Mouse (Mus musculus): ENCODE results near the gene Cntnap1. TPM values are rescaled to one million over a fixed set of nuclear protein-coding genes. Genes with fewer than 3 reads are reported as not detected.

Cntnap1 gene
- polyA plus RNA-seq, 1 experiment, result 1.5 TPM

DNA sequence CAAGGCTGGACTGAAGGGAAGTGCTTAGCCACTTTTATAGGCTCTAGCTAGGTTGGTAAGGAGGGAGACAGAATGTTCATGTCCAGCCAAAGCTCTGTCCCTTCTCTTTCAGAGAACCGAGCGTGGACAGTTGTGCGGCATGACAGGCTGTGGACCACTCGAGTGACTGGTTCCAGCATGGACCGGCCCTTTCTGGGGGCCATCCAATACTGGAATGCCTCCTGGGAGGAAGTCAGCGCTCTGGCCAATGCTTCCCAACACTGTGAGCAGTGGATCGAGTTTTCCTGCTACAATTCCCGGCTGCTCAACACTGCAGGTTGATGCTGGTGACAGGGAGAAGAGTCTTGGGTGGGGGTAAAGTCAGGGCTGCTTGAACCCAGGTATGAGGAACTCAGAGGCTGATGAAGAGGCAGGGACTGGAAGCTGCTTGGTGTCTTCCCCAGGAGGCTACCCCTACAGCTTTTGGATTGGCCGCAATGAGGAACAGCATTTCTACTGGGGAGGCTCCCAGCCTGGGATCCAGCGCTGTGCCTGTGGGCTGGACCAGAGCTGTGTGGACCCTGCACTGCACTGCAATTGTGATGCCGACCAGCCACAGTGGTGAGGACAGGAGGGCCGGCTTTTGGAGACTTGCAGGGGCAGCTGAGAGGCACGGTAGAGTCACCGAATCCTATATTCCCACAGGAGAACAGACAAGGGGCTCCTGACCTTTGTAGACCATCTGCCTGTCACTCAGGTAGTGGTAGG is 12.6 kb downstream of the Cntnap1 start:
- Histone ChIP-seq H3K27ac (ENCODE audit: control insufficient read depth, insufficient read depth, low read depth, low read length, poor library complexity) (no peak overlapping the region), H3K4me1 (ENCODE audit: control insufficient read depth, insufficient read depth, low read length) (no peaks in the 10 kb centered on the region; the same call in 1 of the 2 replicates), H3K4me3 (replicated peaks; ENCODE audit: control insufficient read depth, low read depth, low read length) (no peak overlapping the region)
- TF ChIP-seq CTCF (IDR thresholded peaks at IDR 0.05; ENCODE audit: control insufficient read depth, insufficient read depth, low read length) (no peak), POLR2A (IDR thresholded peaks at IDR 0.05; ENCODE audit: borderline replicate concordance, control insufficient read depth, low read depth, low read length) (no peak)
- 79% methylated on average over 14 of the region's 14 CpGs for WGBS

GRCm38 (mm10) chr11:101184984-101185383 is 14.7 kb downstream of the Cntnap1 start:
- 87% methylated on average over 12 of the region's 12 CpGs for WGBS
- no peak for TF ChIP-seq CTCF (IDR thresholded peaks at IDR 0.05; ENCODE audit: control insufficient read depth, insufficient read depth, low read length)
- no peak for TF ChIP-seq POLR2A (IDR thresholded peaks at IDR 0.05; ENCODE audit: borderline replicate concordance, control insufficient read depth, low read depth, low read length)
- Histone ChIP-seq H3K27ac (ENCODE audit: control insufficient read depth, insufficient read depth, low read depth, low read length, poor library complexity) (no peak overlapping the region), H3K4me1 (ENCODE audit: control insufficient read depth, insufficient read depth, low read length) (no peaks in the 10 kb centered on the region; the same call in 1 of the 2 replicates), H3K4me3 (replicated peaks; ENCODE audit: control insufficient read depth, low read depth, low read length) (no peak overlapping the region)

DNA sequence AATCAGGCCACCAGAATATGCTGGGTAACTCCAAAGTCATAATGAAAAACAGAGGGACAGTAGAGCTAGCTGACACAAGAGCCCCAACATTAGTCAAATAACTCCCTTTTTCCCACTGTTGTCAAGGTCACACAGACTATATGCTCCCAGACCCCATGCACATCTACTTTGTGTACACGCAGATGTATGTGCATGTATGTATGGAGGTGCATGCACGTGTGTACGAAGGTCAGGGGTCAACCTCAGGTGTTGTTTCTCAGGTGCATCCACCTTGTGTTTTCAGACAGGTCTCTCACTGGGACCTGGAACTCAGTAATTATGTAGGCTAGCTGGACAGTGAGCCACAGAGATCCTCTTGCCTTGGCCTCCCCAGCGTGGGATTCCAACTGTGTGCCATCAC is 15.1 kb downstream of the Cntnap1 start:
- H3K4me1 ChIP-seq (ENCODE audit: control insufficient read depth, insufficient read depth, low read length), result no peaks in the 10 kb centered on the region; the same call in 1 of the 2 replicates
- 85% methylated on average over 4 of the region's 4 CpGs for WGBS

GRCm38 (mm10) chr11:101186526-101187247 is 16.4 kb downstream of the Cntnap1 start:
- Histone ChIP-seq H3K27ac (ENCODE audit: control insufficient read depth, insufficient read depth, low read depth, low read length, poor library complexity) (no peak overlapping the region), H3K4me1 (ENCODE audit: control insufficient read depth, insufficient read depth, low read length) (no peaks in the 10 kb centered on the region; the same call in 1 of the 2 replicates), H3K4me3 (replicated peaks; ENCODE audit: control insufficient read depth, low read depth, low read length) (no peak overlapping the region)
- TF ChIP-seq CTCF (IDR thresholded peaks at IDR 0.05; ENCODE audit: control insufficient read depth, insufficient read depth, low read length), result no peak
- no peak for TF ChIP-seq POLR2A (IDR thresholded peaks at IDR 0.05; ENCODE audit: borderline replicate concordance, control insufficient read depth, low read depth, low read length)
- 90% methylated on average over 27 of the region's 27 CpGs for WGBS

More for the DNA sequence above, 15.1 kb downstream of the Cntnap1 start:
- TF ChIP-seq POLR2A (IDR thresholded peaks at IDR 0.05; ENCODE audit: borderline replicate concordance, control insufficient read depth, low read depth, low read length) (no peak), CTCF (IDR thresholded peaks at IDR 0.05; ENCODE audit: control insufficient read depth, insufficient read depth, low read length) (no peak)
- H3K4me3 ChIP-seq (replicated peaks; ENCODE audit: control insufficient read depth, low read depth, low read length), result no peak overlapping the region
- H3K27ac ChIP-seq (ENCODE audit: control insufficient read depth, insufficient read depth, low read depth, low read length, poor library complexity), result no peak overlapping the region

DNA sequence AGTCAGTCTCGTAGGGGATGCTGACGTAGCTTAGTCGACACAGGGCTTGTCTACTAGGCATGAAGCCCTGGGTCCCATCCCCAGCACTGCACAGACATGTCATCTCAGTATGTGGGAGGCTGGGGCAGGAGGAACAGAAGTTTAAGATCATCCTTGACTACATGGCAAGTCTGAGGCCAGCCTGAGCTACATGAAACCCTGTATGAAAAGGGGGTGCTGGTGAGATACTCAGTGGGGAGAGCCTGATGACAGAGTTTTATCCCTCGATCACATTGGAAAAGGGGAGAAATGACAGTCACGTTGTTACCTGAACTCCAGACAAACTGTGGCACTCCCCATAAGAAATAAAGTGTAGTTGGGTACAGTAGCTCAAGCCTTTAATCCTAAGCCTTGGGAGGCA is 17.2 kb downstream of the Cntnap1 start:
- TF ChIP-seq POLR2A (IDR thresholded peaks at IDR 0.05; ENCODE audit: borderline replicate concordance, control insufficient read depth, low read depth, low read length) (no peak), CTCF (IDR thresholded peaks at IDR 0.05; ENCODE audit: control insufficient read depth, insufficient read depth, low read length) (no peak)
- H3K27ac ChIP-seq (ENCODE audit: control insufficient read depth, insufficient read depth, low read depth, low read length, poor library complexity), result no peak overlapping the region
- no peaks in the 10 kb centered on the region; the same call in 1 of the 2 replicates for H3K4me1 ChIP-seq (ENCODE audit: control insufficient read depth, insufficient read depth, low read length)
- WGBS, result 88% methylated on average over 5 of the region's 5 CpGs
- no peak overlapping the region for H3K4me3 ChIP-seq (replicated peaks; ENCODE audit: control insufficient read depth, low read depth, low read length)

DNA sequence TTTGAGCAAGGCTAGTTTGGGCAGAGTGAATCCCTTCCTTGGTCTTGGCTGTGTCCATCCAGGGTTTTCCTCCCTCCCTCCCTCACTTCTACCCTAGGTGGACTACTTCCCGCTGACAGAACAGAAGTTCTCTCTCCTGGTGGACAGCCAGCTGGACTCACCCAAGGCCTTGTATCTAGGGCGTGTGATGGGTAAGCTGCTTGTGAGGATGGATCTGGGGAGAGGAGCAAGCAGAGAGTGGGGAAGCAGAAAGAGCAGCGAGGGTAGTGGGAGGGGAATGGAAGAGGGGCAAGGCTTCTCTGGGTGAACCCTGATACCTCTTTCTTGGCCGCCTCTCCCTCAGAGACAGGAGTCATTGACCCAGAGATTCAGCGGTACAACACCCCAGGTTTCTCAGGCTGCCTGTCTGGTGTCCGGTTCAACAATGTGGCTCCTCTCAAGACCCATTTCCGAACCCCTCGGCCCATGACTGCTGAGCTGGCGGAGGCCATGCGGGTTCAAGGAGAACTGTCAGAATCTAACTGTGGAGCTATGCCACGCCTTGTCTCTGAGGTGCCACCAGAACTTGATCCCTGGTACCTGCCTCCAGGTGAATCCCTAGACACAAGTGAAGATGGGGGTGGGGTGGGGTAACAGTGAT is 18.0 kb downstream of the Cntnap1 start:
- no peak overlapping the region for H3K4me3 ChIP-seq (replicated peaks; ENCODE audit: control insufficient read depth, low read depth, low read length)
- TF ChIP-seq POLR2A (IDR thresholded peaks at IDR 0.05; ENCODE audit: borderline replicate concordance, control insufficient read depth, low read depth, low read length) (no peak), CTCF (IDR thresholded peaks at IDR 0.05; ENCODE audit: control insufficient read depth, insufficient read depth, low read length) (no peak)
- no peaks in the 10 kb centered on the region; the same call in 1 of the 2 replicates for H3K4me1 ChIP-seq (ENCODE audit: control insufficient read depth, insufficient read depth, low read length)
- WGBS, result 93% methylated on average over 11 of the region's 11 CpGs
- no peak overlapping the region for H3K27ac ChIP-seq (ENCODE audit: control insufficient read depth, insufficient read depth, low read depth, low read length, poor library complexity)

DNA sequence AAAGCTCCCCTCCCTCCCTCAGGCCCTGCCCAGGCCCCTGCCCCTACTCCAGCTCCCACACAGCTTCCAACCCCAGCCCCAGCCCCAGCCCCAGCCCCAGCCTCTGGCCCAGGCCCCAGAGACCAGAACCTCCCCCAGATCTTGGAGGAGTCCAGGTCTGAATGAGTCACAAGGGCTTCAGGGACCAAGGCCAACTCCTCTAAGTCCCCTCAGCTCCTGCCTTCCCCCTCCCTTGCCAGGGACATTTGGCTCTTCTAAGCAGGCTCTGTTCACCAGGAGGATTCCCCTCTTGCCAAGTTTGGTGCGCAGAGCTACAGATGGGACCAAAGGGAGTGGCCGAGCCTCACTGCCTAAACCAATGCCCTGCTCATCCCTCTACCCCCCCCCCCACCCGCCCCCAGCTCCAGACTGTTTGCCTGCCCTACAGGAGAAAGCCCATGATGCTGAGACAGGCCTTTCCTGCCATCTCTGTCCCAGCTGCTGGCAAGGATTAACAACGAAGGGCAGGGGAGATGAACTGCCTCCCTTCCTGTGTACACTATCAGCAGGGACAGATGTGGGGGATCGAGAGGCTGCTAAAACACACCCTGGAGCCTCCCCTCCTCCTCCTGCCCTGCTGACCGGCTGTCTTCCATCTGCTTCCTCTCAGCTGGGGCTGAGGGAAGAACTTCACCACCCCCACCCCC is 19.3 kb downstream of the Cntnap1 start:
- TF ChIP-seq POLR2A (IDR thresholded peaks at IDR 0.05; ENCODE audit: borderline replicate concordance, control insufficient read depth, low read depth, low read length), result no peak
- no peak for TF ChIP-seq CTCF (IDR thresholded peaks at IDR 0.05; ENCODE audit: control insufficient read depth, insufficient read depth, low read length)
- no peaks in the 10 kb centered on the region; the same call in 1 of the 2 replicates for H3K4me1 ChIP-seq (ENCODE audit: control insufficient read depth, insufficient read depth, low read length)
- 23% methylated on average over 6 of the region's 6 CpGs for WGBS
- H3K27ac ChIP-seq (ENCODE audit: control insufficient read depth, insufficient read depth, low read depth, low read length, poor library complexity), result peak overlapping the region; percentile 81
- H3K4me3 ChIP-seq (replicated peaks; ENCODE audit: control insufficient read depth, low read depth, low read length), result no peak overlapping the region
